Mouse (Mus musculus) adrenal gland, adult 2 months (tissue): ENCODE data around the gene S100a7a. TPM values are rescaled to one million over a fixed set of nuclear protein-coding genes. Genes with fewer than 3 reads are reported as not detected.
A peak's percentile ranks its signal among the peaks of the same experiment; 100 is the strongest.

ENCODE experiments used
- DNase-seq: peaks from one replicate; pipeline ENCODE4 v3.0.0; 2021
- polyA plus RNA-seq: library from polyadenylated mRNA; depleted of rRNA; stranded (reverse); fragments of >200 nt; gene quantifications from 2 replicates; pipeline ENCODE4 v1.2.3, GENCODE M21; 2012
- total RNA-seq, 2 experiments: library from RNA; stranded (reverse); gene quantifications; 2 replicates each; pipeline ENCODE4 v1.2.3; 2021

Gene S100a7a
- total and polyA plus RNA-seq, 3 experiments: 0.12 to 0.45 (median 0.43) TPM

DNA sequence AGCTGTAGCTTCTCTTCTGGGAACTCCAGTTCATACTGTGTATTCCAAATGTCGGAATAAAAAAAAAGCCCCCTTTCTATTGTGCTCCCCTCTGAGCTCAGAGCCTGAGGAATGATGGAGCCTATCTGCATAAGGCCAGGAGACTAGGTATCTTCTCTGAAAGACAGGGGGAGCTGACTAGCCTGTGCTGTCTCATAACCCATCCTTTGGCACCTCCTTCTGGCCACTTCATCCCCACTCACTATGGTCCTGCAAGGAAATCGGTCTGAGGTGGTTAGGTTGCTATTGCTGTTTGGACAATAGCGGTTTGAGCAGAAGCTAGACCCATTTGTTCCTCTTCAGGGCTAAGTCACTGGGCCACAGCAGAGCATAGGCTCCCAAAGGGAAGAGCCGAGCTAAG is 26.0 kb upstream of the S100a7a start:
- no peak for DNase-seq

DNA sequence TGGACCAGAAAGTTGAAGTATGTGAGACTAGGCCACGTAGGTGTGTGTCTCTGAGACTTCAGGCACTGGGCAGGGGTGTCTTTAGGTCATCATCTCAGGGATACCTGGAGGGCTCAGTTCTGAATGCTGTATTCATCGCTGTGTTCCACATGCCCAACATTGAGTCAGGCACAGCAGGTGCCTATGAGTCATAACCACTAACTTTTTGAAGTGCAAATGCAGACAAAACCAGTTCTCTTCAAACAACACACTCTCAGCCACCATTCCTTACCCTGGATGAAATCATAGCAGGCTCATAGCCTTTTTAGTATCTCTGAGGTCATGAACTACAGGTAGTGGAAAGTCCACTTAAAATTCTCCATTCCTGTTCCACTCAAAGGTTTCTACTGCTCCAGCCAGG is 24.5 kb upstream of the S100a7a start:
- no peak for DNase-seq

DNA sequence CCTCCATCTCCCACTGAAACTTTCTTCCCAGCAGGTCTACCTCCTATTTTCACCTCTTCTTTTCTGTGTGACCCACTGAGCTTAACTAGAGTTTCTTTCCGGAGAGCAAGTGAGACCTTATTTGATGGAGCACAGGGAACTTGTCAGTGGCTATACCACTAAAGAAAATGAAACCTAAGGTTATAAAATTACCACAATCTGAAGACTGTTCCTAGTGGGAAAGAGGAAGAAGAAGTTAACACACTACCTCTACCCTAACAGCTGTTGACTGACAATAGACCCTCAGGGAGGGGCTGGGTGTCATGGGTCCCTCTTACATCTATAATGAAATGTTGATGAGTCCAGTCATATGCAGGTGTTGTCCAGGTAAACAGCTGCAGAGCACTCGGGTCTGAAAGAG is 21.8 kb upstream of the S100a7a start:
- no peak for DNase-seq

DNA sequence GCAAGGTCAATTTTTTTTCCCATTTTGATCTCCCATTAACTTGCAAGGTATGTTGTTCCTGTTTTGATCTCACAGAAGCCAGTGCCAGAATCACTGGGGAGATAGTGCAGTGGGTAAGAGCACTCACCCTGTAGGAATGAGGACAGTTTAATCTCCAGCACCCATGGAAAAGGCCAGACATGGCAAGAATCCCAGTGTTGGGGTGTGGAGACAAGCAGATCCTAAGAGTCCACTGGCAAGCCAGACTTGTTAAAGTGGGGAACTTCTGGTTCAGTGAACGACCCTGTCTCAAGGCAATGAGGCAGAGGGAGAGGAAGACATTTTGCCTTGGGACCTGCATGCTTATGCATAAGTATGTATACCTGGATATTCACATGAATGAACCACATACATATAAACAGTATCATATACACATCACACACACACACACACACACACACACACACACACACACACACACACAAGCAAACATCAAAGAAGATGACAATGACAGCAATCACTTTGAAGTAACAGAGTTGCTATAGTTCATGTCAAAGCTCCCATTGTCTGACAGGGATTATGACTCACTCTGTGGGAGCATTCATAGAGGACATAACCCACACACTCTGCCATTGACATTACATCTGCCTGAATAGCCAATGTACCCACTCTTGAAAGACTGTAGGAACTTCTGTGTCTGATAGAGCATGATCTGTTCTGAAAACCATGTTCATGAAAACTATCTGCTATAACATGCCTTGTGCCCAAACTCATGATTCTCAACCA is 15.1 kb upstream of the S100a7a start:
- no peak for DNase-seq

DNA sequence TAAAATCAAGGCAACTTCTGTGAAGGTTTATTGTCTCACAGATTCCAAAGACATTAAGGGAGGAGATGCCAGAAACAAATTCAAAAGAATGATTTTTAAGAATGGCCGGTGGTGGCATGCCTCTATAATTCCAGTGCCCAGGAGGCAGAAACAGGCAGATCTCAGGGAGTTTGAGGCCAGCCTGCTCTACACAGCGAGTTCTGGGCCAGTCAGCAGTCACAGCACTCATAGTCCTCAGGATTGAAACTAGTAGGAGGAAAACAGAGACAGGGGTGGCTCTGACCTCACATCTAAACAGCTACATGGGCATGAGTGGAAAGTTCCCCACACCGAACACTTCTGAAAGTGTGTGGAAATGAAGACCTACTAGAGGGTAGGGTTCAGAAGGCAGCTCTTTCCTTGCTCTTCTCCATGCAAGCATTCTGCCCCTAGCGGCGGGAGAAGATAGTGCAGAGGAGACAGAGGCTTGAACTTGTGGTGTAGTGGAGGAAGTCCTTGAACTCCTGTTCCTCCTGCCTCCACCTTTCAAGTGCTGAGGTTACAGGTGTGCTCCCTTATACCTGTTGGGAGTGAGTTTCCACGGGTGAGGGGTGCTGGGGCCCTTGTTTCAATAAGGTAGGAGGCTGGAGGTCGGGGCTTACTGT is 14.2 kb upstream of the S100a7a start:
- peak; percentile 11 for DNase-seq

DNA sequence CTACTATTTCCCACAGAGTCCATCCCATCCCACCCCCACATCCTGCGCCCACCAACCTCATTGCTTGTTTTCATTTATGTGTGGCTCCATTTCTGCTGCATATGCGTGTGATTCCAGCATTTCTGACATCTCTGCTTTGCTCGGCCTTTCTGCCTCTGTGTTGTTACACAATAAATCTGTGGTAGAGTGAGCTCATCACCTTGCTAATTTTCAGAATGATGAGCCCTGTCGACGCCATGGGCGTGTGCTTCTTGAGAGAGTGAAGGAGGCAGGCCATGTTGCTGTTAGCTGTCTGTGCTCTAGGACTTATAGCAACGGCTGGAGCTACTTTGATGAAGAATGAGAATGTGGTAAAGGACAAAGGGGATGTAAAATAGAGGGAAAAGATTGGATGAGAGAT is 12.8 kb upstream of the S100a7a start:
- DNase-seq: no peak

DNA sequence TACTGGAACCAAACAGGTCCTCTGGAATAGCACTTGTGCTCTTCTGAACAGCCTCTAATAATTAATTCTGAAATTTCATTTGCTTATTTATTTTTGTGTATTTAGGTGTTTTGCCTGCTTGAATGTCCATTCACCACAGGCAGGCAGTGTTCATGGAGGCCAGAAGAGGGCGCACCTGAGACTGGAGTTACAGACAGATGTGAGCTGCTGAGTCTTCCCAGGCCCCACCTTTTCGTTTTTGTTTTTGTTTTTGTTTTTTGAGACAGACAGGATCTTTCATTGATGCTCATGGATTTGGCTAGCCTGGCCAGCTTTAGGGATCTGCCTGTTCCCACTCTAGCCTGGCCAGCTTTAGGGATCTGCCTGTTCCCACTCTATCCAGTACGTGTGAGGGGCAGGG is 9.6 kb upstream of the S100a7a start:
- DNase-seq: peak; percentile 52

DNA sequence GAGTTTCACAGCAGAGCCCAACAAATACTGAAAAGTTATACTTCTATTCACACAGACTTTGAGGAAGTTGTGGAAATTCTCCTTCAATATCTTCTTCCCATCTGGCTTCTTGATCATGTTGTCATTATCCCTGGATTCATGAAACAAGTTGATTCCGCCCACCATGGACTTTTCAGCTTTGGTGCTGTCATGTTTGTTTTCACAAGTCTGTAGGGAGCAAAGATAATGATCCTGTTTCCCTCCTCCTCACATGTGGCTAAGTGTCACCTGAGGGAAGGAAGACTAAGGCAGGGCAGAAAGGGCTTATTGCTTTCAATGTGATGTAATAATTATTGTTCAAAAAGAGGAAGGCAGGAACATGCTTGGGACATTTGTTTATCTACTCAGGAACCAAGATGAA is 6.5 kb upstream of the S100a7a start:
- no peak for DNase-seq

DNA sequence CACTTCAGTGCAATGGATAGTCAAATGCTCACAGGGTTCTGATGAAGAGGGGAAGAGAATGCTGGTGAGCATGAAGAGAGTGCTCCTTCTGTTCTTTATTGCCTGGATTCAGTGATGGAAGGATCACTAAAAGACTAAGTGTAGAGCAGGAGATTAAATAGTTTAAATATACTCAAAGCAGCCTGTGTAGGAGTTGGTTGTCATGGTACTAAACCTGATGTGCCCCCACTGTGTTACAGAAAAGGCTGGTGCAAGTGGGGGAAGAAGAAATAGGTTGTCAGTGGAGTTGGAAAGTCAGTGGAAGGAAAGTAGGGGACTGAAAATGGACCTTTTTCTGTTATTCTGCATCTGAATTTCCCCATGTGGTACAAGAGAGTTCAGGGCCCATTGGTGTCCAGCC is 4.8 kb upstream of the S100a7a start:
- no peak for DNase-seq

DNA sequence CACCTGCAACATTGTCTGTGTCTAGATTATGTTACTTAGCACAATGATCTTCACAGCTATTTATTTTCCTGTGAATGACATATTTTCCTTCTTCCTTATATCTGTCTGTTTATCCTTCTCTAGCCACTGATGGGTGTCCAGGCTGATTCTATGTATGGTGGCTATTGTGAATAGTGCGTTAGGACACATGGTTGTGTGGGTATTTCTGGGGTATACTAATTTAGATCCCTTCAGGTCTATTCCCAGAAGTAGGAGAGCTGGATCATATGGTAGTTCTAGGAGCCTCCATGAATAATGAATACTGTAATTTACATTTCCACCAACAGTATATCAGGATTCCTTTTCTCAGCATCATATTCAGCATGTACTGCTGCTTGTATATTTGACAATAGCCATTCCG is 4.0 kb upstream of the S100a7a start:
- DNase-seq: no peak

DNA sequence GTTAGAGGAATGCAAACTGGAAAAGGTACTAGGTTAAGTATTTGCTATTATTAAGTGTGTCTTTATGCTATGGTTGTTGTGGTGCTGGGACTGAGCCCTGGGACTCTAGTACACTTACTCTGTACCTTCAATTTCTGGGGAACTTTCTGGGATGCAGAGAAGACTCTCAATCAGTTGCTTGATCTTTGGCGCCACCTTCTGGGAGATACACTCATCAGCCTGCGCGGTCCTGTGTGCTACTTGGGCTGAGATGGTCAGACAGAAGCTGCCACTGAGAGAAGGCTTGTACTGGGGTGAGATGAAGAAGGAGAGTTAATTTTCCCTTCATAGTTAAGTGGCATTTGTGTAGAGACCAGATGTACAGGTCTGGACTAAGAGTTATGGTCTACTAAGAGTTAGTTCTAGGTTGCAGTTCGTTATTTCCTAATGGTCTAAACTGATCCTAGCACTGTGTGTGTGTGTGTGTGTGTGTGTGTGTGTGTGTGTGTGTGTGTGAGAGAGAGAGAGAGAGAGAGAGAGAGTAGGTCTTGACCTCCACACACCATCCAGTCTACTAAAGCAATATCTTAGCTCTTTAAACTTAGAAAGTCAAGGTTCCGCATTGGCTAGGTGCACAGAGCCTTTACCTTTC is 824 bp upstream of the S100a7a start:
- peak; percentile 58 for DNase-seq

DNA sequence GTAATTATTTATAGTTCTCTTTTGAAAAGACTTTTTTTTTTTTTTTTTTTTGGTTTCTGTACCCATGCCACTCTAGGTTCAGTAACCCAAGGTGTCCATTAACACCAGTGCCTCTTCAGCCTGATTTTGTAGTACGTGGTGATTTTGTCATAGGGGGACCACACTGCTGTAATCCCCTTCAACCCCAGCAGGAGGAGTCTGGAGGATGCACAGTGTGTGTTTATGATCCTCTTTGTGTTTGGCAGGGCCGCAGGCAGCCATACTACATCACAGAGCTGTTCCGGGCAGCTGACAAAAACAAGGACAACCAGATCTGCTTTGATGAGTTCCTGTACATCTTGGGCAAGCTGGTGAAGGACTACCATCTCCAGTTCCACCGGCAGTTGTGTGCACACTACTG is 3.6 kb downstream of the S100a7a start:
- DNase-seq: no peak

DNA sequence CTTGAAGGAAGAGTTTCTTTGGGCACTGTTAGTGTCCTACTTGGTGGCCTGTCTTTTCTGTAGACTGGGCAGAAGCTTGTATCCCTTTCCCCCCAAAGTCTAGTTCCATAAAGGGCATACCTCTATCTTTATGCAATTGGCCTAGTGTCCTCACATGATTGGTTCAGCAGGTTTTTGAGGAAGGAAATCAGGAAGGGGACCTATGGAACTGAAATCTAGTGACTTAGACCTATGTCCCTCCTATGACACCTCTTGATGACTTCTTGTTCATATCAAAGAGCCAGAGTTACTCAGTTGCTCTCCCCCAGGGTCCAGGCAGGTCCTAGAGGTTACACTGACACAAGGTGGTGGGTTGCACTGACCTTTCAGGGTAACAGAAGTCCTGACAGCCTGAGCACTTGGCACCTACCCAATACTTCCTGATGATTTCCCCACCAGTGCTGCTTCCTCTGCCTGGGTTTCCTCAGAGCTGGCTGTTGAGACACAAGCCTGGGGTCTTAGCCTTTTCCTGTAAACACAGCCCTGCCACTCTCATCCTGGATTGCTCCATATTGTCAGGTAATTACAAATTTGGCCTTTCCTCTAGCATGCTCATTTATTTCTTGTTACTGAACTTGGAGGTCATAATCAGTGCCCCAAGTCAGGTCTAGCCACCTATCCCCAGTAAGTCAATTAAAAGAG is 5.7 kb downstream of the S100a7a start:
- DNase-seq: no peak

DNA sequence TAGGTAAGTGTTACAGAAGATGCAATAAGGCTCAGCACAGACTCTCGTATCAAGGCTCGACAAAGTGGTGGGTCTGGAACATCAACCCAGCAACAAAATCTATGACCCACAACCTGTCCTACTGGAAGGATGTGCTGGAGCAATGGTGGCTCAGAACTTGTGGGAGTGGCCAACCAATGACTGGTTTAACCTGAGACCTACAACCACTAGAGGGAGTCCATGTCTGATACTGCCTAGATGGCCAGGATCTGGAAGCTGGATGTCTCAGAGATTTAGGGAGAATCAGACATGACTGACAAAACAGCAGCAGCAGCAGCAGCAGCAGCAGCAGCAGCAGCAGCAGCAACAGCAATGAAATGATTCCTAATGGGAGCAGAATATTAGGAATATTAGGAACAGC is 10.4 kb downstream of the S100a7a start:
- peak; percentile 24 for DNase-seq

DNA sequence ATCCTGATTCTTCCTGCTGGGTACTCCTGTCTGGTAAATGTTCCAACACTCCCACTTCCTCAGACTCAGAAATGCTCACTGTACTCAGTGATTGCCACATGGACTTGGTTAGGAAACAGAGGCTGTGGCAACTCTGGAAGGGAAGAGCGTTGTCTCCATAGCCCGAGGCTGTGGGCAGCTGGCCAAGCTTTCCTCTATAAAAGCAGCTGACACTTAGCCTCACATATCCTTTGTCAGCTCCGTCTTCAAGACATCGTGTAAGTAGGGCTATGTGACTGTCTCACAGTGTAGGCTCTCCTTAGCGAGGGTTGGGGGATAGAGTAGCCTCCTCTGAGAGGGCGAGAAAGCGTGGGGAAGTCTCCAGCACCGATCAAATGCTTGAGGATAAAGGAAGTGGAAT is 15.0 kb downstream of the S100a7a start, which contains the start of gene S100a8:
S100a8 (plus strand) TSS at position 133 of the 400 bp plus-strand sequence.
- DNase-seq: peak; percentile 40

DNA sequence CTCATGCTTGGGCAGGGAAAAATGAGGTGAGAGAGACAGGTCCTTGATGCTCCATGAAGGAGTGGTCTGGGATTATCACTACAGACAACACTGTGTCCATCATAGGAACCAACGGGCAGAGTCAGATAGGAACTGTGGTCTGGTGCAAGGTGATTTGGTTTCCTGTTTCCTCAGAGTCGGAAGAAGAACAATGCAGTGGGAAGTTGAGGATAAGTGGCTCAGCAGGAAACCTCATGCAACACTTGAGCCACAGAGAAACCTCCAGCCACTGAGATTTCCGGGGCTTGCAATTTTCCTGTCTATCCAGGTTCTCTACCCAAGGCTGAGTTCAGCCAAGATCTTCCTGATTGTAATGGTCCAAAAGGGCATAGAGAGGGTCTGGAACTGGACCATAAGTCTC is 24.8 kb downstream of the S100a7a start:
- no peak for DNase-seq

DNA sequence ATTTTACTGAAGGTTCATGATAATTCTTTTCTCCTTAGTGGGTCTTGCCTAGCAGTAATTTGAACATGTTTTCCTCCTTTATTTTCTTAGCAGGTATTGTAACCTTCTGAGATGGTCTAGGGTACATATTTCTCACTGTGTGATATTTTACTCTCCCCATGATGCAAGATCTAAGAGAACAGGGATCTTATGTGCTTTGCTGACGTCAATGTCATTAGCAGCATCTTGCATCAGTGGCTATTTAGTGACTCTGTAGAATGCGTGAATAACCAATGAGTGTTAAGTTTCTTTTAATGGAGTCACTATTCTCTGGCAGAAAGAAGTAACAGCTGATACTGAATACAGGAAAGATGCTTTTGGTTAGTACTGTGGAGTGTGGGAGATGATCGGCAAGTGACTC is 30.1 kb downstream of the S100a7a start:
- DNase-seq: no peak

DNA sequence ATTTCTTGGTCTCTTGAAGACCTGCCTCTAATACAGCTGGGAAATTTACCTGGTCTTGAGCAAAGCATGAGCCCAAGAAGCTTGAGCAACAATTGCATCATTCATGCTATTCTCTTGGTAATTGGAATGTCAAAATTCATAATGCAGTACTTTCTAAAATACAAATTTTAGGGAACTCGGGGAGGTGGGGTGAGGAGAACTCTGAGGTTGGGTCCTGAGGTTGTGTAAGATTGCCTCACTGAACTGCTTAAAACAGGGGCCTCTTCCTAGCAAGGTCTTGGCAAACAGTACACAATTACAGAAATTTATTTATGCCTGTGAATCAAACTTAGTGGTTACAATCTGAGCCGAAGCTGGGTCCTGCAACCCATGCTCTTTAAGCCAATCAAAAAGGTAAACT is 33.0 kb downstream of the S100a7a start:
- no peak for DNase-seq

DNA sequence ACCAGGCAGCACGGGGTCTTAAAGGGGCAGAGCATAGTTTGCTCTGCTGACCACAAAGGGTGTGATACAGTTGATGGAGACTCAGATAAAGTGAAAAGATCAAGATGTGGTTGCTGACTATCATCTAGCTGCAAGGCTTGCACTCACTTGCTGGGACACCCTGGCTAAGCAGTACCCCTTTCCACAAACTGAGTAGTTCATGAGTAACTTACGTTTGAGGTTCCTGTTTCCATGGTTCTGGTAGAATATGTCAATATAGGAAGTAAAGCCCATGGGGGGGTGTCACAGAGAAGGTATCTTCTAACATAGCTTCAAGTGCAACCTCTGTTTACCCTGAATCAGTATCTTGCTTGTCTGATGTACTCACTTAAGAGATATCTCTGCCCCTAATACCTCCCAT is 39.7 kb downstream of the S100a7a start:
- no peak for DNase-seq

DNA sequence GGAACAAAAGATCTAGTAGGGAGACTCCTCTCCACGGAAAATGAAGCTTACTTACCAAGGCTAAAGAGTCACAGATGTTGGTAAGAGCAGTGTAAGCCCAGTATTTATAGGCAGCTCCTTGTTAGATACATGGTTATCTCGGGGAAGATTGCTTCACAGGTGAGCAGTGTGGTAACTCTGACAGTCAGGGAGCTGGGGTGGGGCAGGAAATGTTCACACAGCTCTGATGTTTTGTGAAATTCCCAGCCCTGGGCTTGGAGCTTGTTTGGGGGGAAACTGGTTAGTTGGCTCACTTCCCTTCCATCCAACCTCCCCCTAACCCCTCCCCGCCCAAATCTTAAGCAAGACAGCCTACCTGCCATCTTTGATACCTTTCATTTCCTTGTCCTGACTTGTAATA is 41.8 kb downstream of the S100a7a start, which contains the start of gene S100a9:
S100a9 (minus strand) TSS at position 109 of the 400 bp plus-strand sequence.
- no peak for DNase-seq

DNA sequence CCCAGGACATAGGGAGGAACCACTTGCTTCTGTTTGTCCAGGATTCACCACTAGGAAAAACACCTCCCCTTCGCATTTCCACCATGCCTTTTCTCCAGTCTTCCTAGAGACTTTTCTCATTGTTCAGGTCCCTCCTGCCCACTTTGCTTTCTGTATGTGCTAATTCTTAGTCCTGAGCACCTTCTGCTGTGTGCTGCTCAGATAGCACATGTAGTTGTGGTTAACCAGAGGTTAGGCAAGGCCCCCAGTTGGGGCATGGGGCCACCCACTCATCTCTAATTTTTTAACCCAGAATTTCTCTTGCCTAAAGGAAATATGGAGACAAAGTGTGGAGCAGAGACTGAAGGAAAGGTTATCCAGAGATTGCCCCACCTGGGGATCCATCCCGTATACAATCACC is 48.4 kb downstream of the S100a7a start:
- DNase-seq: no peak
